Mouse (Mus musculus) A20 (cell line): ENCODE measurements around the gene Prkag1.

Experiments used
- DNase-seq: peaks from one replicate; pipeline ENCODE4 v3.0.0-alpha.2; 2011; ENCODE audit warnings: low read depth, low spot score

Gene Prkag1

GRCm38 (mm10) chr15:98772511-98773211 is 58.7 kb downstream of the Prkag1 start:
- peak; percentile 30 for DNase-seq

DNA sequence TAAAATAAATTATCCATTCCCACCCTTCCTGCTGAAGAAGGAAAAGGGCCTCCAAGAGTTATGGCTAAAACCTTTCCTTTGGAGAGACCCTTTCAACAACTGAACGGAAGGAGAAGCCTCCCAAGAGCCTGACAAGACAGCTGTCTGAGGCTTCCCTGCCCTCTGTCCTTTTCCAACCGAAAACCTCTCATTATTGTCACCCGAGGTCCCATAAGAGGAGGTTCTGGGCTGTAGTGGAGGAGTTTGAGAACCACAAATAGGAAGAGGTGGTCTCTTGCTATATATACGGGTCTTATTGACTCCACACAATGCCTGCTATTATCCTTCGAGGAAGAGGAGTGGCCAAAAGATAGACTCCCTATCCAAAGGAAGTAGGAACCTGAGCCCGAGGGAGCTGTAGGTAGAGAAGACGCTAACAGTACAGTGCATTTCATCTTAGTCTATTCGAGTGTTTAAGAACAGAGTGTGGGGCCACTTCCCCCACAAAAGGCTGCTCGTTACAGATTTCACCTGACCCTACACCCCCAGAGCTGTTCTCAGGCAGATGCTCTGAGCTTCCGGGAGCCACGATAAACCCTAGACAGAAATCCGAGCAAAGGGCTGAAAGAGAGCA is 59.4 kb downstream of the Prkag1 start:
- DNase-seq, result no peak

- DNase-seq, result no peak
Measured at GRCm38 (mm10) chr15:98768259-98768658, 63.1 kb downstream of the Prkag1 start.

DNA sequence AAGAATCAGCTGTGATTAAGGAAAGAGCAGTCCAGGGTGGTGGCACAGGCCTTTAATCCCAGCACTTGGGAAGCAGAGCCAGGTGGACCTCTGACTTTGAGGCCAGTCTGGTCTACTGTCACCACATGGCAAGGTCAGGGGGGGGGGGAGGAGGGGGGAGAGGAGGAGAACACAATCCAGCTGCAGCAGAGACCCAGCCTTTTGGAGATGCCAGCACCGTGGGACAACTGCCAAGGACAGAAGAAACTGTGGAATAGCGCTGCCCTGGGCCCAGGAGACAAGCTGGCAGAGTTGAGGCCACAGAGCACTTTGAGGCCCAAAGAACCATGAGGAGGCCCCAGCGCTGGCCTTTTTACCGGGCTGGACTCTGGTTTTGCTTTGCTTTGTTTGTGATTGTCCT is 65.4 kb downstream of the Prkag1 start:
- DNase-seq, result no peak
